Mouse (Mus musculus): ENCODE results near the gene Acin1.

DNA sequence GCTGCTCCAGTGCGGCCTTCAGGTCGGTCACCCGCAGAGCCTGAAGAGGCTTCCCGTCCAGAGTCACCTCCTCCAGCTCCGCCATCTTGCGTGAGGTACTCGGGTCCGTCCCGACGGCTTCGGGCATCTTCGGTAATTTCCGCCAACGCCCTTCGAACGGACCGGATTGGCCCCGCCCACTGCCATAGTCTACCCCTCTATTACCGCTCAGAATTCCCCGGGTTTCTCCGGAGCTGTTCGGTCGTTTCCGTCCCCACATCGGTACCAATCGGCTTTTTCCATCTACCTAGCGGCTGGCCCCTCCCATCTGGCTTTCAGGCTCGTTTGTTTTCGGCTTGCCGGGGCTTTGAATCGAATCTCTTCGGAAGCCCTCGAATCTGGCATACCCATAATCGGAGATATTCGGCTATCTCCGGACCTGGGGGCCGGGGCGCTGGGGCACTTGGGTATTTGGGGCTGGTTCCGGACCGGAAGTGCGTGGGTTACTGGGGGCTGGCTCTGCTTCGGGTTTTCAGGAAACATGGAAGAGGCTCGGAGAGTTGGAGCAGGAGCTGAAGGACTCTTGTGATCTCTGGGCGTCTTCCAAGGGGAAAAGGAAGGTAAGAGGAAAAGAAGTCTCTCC, at the start of gene Acin1:
- peak; percentile 80 for TF ChIP-seq POLR2A (IDR thresholded peaks at IDR 0.05; ENCODE audit: low read depth, low read length)
- no peak for TF ChIP-seq CTCF (conservative IDR thresholded peaks at IDR 0.05; ENCODE audit: insufficient read depth, insufficient read length, low read depth, low read length)

Measured in kidney, adult 2 months (tissue).